Mouse (Mus musculus) activated CD4-positive, CD25-positive, alpha-beta regulatory T cell, adult 4 months (primary cell): ENCODE results near the gene Samd4b. TPM values are rescaled to one million over a fixed set of nuclear protein-coding genes. Genes with fewer than 3 reads are reported as not detected.

Source experiments
- ATAC-seq: one replicate; pipeline ENCODE4 v1.8.0; 2017
- polyA plus RNA-seq, 2 experiments: library from polyadenylated mRNA; unstranded; fragments of 100-300 nt; shearing (Covaris generic); gene quantifications; one replicate each; pipeline ENCODE4 v1.2.1; 2017

Samd4b gene
- polyA plus RNA-seq, 2 experiments from 2014 or later, result 6.2 to 7.4 TPM

- ATAC-seq, result no peak
Measured at GRCm38 (mm10) chr7:28492310-28492709, 105.6 kb downstream of the Samd4b start.

- no peak for ATAC-seq
Measured at GRCm38 (mm10) chr7:28490903-28491302, 107.0 kb downstream of the Samd4b start.

- ATAC-seq, result no peak
Measured at GRCm38 (mm10) chr7:28490410-28490809, 107.5 kb downstream of the Samd4b start.

GRCm38 (mm10) chr7:28488030-28488491, 109.9 kb downstream of the Samd4b start:
- no peak for ATAC-seq

- ATAC-seq, result no peak
Measured at GRCm38 (mm10) chr7:28484192-28484591, 113.8 kb downstream of the Samd4b start.

GRCm38 (mm10) chr7:28482854-28483253, 115.1 kb downstream of the Samd4b start:
- ATAC-seq, result no peak

GRCm38 (mm10) chr7:28478854-28479253, 119.1 kb downstream of the Samd4b start:
- ATAC-seq, result no peak

- ATAC-seq, result no peak
Measured at GRCm38 (mm10) chr7:28477363-28477762, 120.6 kb downstream of the Samd4b start.

- no peak for ATAC-seq
Measured at GRCm38 (mm10) chr7:28476191-28476590, 121.8 kb downstream of the Samd4b start.

- no peak for ATAC-seq
Measured at GRCm38 (mm10) chr7:28467213-28467751, 130.7 kb downstream of the Samd4b start.

- no peak for ATAC-seq
Measured at GRCm38 (mm10) chr7:28466721-28467212, 131.2 kb downstream of the Samd4b start.

- ATAC-seq, result no peak
Measured at GRCm38 (mm10) chr7:28464416-28465212, 133.3 kb downstream of the Samd4b start.

- ATAC-seq, result no peak
Measured at GRCm38 (mm10) chr7:28462769-28463168, 135.2 kb downstream of the Samd4b start.

- no peak for ATAC-seq
Measured at GRCm38 (mm10) chr7:28460361-28460760, 137.6 kb downstream of the Samd4b start.

GRCm38 (mm10) chr7:28452361-28453005, 145.5 kb downstream of the Samd4b start:
- ATAC-seq, result no peak

- ATAC-seq, result peak; percentile 14
Measured at GRCm38 (mm10) chr7:28451531-28452360, 146.2 kb downstream of the Samd4b start, which contains the start of gene Lrfn1. Lrfn1 (plus strand) TSS chr7:28451980.

GRCm38 (mm10) chr7:28447865-28448820, 149.8 kb downstream of the Samd4b start:
- ATAC-seq, result no peak

GRCm38 (mm10) chr7:28447101-28447830, 150.7 kb downstream of the Samd4b start:
- ATAC-seq, result no peak

GRCm38 (mm10) chr7:28446446-28446845, 151.5 kb downstream of the Samd4b start:
- ATAC-seq, result no peak

- ATAC-seq, result peak; percentile 44
Measured at GRCm38 (mm10) chr7:28444344-28444974, 153.5 kb downstream of the Samd4b start.
